Mouse (Mus musculus) ES-E14 (cell line): ENCODE data around the gene Zfp600.
"Not testable (repeated sequence)": the region's sequence is repeated elsewhere in the genome, so short reads cannot be mapped to it uniquely, and the experiment has no call there.

Experiments used
- CHD2 ChIP-seq: IDR thresholded peaks from 2 replicates; pipeline ENCODE4 v1.6.1; 2014; ENCODE audit warnings: mild to moderate bottlenecking, low read depth, low read length, inconsistent platforms
- HCFC1 ChIP-seq: IDR thresholded peaks from 2 replicates; pipeline ENCODE4 v1.6.1; 2012; ENCODE audit warnings: low read length, inconsistent platforms, borderline replicate concordance; ENCODE audit not compliant: insufficient read depth
- MAFK ChIP-seq: IDR thresholded peaks from 2 replicates; pipeline ENCODE4 v1.6.1; 2014; ENCODE audit warnings: mild to moderate bottlenecking, low read depth, low read length, inconsistent platforms; ENCODE audit not compliant: insufficient read depth
- ZNF384 ChIP-seq: IDR thresholded peaks from 2 replicates; pipeline ENCODE4 v1.6.1; 2012; ENCODE audit warnings: low read depth, low read length, inconsistent platforms

DNA sequence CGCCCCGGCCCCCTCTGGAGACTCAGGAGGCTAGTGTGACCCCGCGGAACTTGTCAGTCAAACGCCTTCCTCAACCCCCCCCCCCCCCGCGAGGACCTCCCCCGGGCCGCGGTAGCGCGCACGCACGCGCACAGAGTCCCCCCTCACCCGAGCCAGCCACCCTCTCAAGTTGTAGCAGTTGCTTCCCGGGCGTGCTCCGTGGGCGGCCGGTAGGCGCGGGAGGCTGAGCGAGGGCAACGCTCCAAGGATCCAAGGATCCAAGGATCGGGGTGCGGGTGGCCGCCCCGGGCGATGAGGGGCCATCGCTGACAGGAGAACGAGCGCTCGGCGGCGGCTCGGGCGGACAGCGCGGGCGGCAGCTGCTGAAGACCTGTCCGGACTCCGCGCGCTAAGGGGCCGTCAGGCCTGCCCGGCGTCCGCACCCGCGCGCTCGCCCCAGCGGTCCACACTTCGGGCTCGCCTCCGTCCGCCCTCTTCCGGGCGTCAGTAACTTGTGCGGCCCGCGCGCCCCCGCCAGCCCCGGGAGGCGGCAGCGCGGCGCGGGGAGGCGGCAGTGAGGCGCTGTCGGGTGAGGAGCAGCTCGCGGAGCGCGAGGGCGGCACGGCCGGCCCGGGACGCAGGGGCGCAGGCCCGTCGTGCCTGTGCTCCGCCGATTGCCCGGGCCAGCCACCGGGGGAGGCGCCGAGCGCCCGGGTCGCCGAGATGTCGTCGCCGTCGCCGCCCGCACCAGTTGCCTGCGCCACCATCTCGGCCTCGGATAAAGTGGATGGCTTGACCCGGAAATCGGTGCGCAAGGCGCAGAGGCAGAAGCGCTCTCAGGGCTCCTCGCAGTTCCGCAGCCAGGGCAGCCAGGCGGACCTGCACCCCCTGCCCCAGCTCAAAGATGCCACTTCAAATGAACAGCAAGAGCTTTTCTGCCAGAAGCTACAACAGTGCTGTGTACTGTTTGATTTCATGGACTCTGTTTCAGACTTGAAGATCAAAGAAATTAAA lies 82.9 kb downstream of the Zfp600 start:
- TF ChIP-seq MAFK, HCFC1, ZNF384, CHD2: not testable (repeated sequence)
